Mouse (Mus musculus) ES-E14 (cell line): ENCODE data around the gene Gm45808. TPM values are rescaled to one million over a fixed set of nuclear protein-coding genes. Genes with fewer than 3 reads are reported as not detected.

Experiments
- DNase-seq: peaks from one replicate; pipeline ENCODE4 v3.0.0-alpha.2; 2013; ENCODE audit warnings: low read depth, low spot score
- H3K27ac ChIP-seq: 2 replicates; pipeline ENCODE4 v1.5.1; 2012; ENCODE audit warnings: low read depth, mild to moderate bottlenecking, low read length, moderate library complexity, mixed read lengths; ENCODE audit not compliant: poor library complexity, insufficient read depth, severe bottlenecking
- H3K36me3 ChIP-seq: 2 replicates; pipeline ENCODE4 v1.6.1; 2012; ENCODE audit warnings: mild to moderate bottlenecking, low read length, moderate library complexity, mixed read lengths; ENCODE audit not compliant: control insufficient read depth, poor library complexity, insufficient read depth, severe bottlenecking
- H3K4me1 ChIP-seq, 2 experiments: fragments of 150-350 bp in 1 of 2; sonication (generic) in 1 of 2; 2 replicates each; pipeline ENCODE4 v1.6.1; 2012; ENCODE audit warnings: low read length in 2 of 2, mild to moderate bottlenecking in 1 of 2, mixed read lengths in 1 of 2; ENCODE audit not compliant: control insufficient read depth in 2 of 2, insufficient read depth in 2 of 2, poor library complexity in 1 of 2
- H3K4me3 ChIP-seq, 2 experiments: fragments of 150-350 bp in 1 of 2; sonication (generic) in 1 of 2; 2 replicates each; pipeline ENCODE4 v1.5.1; 2012; ENCODE audit warnings: low read length in 2 of 2, low read depth in 1 of 2, mild to moderate bottlenecking in 1 of 2, mixed read lengths in 1 of 2; ENCODE audit not compliant: insufficient read depth in 1 of 2, poor library complexity in 1 of 2, severe bottlenecking in 1 of 2
- H3K9ac ChIP-seq: 2 replicates; pipeline ENCODE4 v1.6.1; 2012; ENCODE audit warnings: low read depth, mild to moderate bottlenecking, low read length, mixed read lengths; ENCODE audit not compliant: poor library complexity, insufficient read depth, severe bottlenecking
- H3K9me3 ChIP-seq: fragments of 150-350 bp; sonication (generic); 2 replicates; pipeline ENCODE4 v1.6.1; 2012; ENCODE audit warnings: low read depth, mild to moderate bottlenecking, low read length; ENCODE audit not compliant: control insufficient read depth, insufficient read depth
- CHD2 ChIP-seq: IDR thresholded peaks from 2 replicates; pipeline ENCODE4 v1.6.1; 2014; ENCODE audit warnings: mild to moderate bottlenecking, low read depth, low read length, inconsistent platforms
- HCFC1 ChIP-seq: IDR thresholded peaks from 2 replicates; pipeline ENCODE4 v1.6.1; 2012; ENCODE audit warnings: low read length, inconsistent platforms, borderline replicate concordance; ENCODE audit not compliant: insufficient read depth
- MAFK ChIP-seq: IDR thresholded peaks from 2 replicates; pipeline ENCODE4 v1.6.1; 2014; ENCODE audit warnings: mild to moderate bottlenecking, low read depth, low read length, inconsistent platforms; ENCODE audit not compliant: insufficient read depth
- ZC3H11A ChIP-seq: IDR thresholded peaks from 2 replicates; pipeline ENCODE4 v1.6.1; 2012; ENCODE audit warnings: low read depth, mild to moderate bottlenecking, inconsistent platforms, low read length, borderline replicate concordance
- ZNF384 ChIP-seq: IDR thresholded peaks from 2 replicates; pipeline ENCODE4 v1.6.1; 2012; ENCODE audit warnings: low read depth, low read length, inconsistent platforms
- in situ Hi-C, 2 experiments: fragments of 600-800 bp; cut with MboI; formaldehyde crosslinking; loops; one replicate each; pipeline ENCODE4 v1.15.1; 2025; ENCODE audit warnings: low sequenced_read_pairs in 2 of 2, inconsistent platforms in 1 of 2; ENCODE audit not compliant: unreplicated experiment in 2 of 2
- total RNA-seq: library from RNA; depleted of rRNA; stranded (reverse); fragments of 300-350 nt; gene quantifications from 2 replicates; pipeline ENCODE4 v1.2.3, GENCODE M21; 2012

Gm45808 gene
- total RNA-seq, 1 experiment, result 0.71 TPM

GRCm38 (mm10) chr7:45498427-45498826, 11.8 kb upstream of the Gm45808 start:
- no peak overlapping the region for H3K4me3 ChIP-seq
- no peaks in the 10 kb centered on the region for H3K9me3 ChIP-seq
- no peak overlapping the region for H3K9ac ChIP-seq
- peaks cover 0 to 5% of the 10 kb centered on the region in 2 experiments; a peak in 1 of 4 replicates for H3K4me1 ChIP-seq
- DNase-seq, result no peak
- peaks cover 25% of the 10 kb centered on the region for H3K36me3 ChIP-seq
- in situ Hi-C loops, result no loop called here
- no peak overlapping the region for H3K27ac ChIP-seq
- TF ChIP-seq HCFC1, result peak; percentile 86
- TF ChIP-seq MAFK, result no peak
- no peak for TF ChIP-seq ZNF384
- TF ChIP-seq ZC3H11A, result no peak
- TF ChIP-seq CHD2, result no peak

- TF ChIP-seq CHD2, result no peak
Observed at GRCm38 (mm10) chr7:45494548-45494947, 7.9 kb upstream of the Gm45808 start.

GRCm38 (mm10) chr7:45492951-45493350, 6.3 kb upstream of the Gm45808 start:
- in situ Hi-C loops, result no loop called here
- H3K27ac ChIP-seq, result no peak overlapping the region
- TF ChIP-seq MAFK, result no peak
- no peak for TF ChIP-seq HCFC1
- TF ChIP-seq CHD2, result no peak
- TF ChIP-seq ZC3H11A, result no peak
- no peak for TF ChIP-seq ZNF384
- H3K9me3 ChIP-seq, result no peaks in the 10 kb centered on the region
- peaks cover 6 to 16% of the 10 kb centered on the region in 2 experiments; a peak in 3 of 4 replicates for H3K4me1 ChIP-seq
- H3K36me3 ChIP-seq, result peaks cover 15% of the 10 kb centered on the region
- no peak overlapping the region for H3K4me3 ChIP-seq
- H3K9ac ChIP-seq, result no peak overlapping the region
- no peak for DNase-seq

More at GRCm38 (mm10) chr7:45494548-45494947, 7.9 kb upstream of the Gm45808 start:
- peaks cover 4 to 16% of the 10 kb centered on the region in 2 experiments; a peak in 2 of 4 replicates for H3K4me1 ChIP-seq
- H3K27ac ChIP-seq, result no peak overlapping the region
- H3K36me3 ChIP-seq, result peaks cover 21% of the 10 kb centered on the region
- H3K9ac ChIP-seq, result 0 out of 2 replicates have a peak overlapping the region, but pooled peaks have one; percentile 16
- no peak overlapping the region for H3K4me3 ChIP-seq
- no peaks in the 10 kb centered on the region for H3K9me3 ChIP-seq
- in situ Hi-C loops, result no loop called here
- DNase-seq, result no peak

- DNase-seq, result no peak
- H3K9me3 ChIP-seq, result no peaks in the 10 kb centered on the region
- H3K9ac ChIP-seq, result no peak overlapping the region
- no peak overlapping the region for H3K4me3 ChIP-seq
- peaks cover 11% of the 10 kb centered on the region; the same call in 1 of the 2 replicates for H3K36me3 ChIP-seq
- no peak overlapping the region for H3K27ac ChIP-seq
- no peak for TF ChIP-seq ZNF384
- TF ChIP-seq ZC3H11A, result no peak
- TF ChIP-seq MAFK, result no peak
- TF ChIP-seq HCFC1, result no peak
- no peak for TF ChIP-seq CHD2
- H3K4me1 ChIP-seq, result peaks cover 6 to 16% of the 10 kb centered on the region in 2 experiments; a peak in 3 of 4 replicates
- in situ Hi-C loops, result no loop called here
Observed at GRCm38 (mm10) chr7:45492225-45492844, 5.7 kb upstream of the Gm45808 start.

- no peak overlapping the region for H3K27ac ChIP-seq
- no peak overlapping the region; the same call in 1 of the 2 replicates for H3K9ac ChIP-seq
- in situ Hi-C loops, result no loop called here
Observed at GRCm38 (mm10) chr7:45491264-45491663, 4.7 kb upstream of the Gm45808 start.

More at GRCm38 (mm10) chr7:45491264-45491663, 4.7 kb upstream of the Gm45808 start:
- no peaks in the 10 kb centered on the region for H3K9me3 ChIP-seq
- no peak overlapping the region for H3K4me3 ChIP-seq
- peaks cover 6 to 18% of the 10 kb centered on the region in 2 experiments; a peak in 3 of 4 replicates for H3K4me1 ChIP-seq
- H3K36me3 ChIP-seq, result peaks cover 11% of the 10 kb centered on the region; the same call in 1 of the 2 replicates
- TF ChIP-seq ZNF384, result no peak
- no peak for TF ChIP-seq HCFC1
- no peak for TF ChIP-seq ZC3H11A
- TF ChIP-seq CHD2, result no peak
- no peak for TF ChIP-seq MAFK
- no peak for DNase-seq
